Mouse (Mus musculus): ENCODE results near the gene Ascc2. TPM values are rescaled to one million over a fixed set of nuclear protein-coding genes. Genes with fewer than 3 reads are reported as not detected.
"Not testable (repeated sequence)": the region's sequence is repeated elsewhere in the genome, so short reads cannot be mapped to it uniquely, and the experiment has no call there.

The Ascc2 gene
- polyA plus RNA-seq, 1 experiment from 2014 or later: 32.2 TPM

GRCm38 (mm10) chr11:4691213-4691612 lies 53.7 kb downstream of the Ascc2 start:
- Histone ChIP-seq H3K27ac (replicated peaks) (no peak overlapping the region), H3K4me1 (no peaks in the 10 kb centered on the region), H3K36me3 (no peaks in the 10 kb centered on the region), H3K27me3 (ENCODE audit: low read depth, poor library complexity, severe bottlenecking) (no peaks in the 10 kb centered on the region), H3K9me3 (replicated peaks) (0 out of 2 replicates have a peak, but pooled peaks cover 3% of the 10 kb centered on the region), H3K4me3 (no peak overlapping the region)
- WGBS: 69% methylated on average over 10 of the region's 10 CpGs
- no peak for DNase-seq (ENCODE audit: low spot score)

- 0 out of 2 replicates have a peak, but pooled peaks cover 3% of the 10 kb centered on the region for H3K9me3 ChIP-seq (replicated peaks)
- 94% methylated on average over 11 of the region's 11 CpGs for WGBS
- H3K36me3 ChIP-seq: no peaks in the 10 kb centered on the region
Measured at GRCm38 (mm10) chr11:4692162-4692561, 54.6 kb downstream of the Ascc2 start.

GRCm38 (mm10) chr11:4697043-4697983 lies 59.8 kb downstream of the Ascc2 start:
- 70% methylated on average over 7 of the region's 7 CpGs for WGBS
- H3K27me3 ChIP-seq (ENCODE audit: low read depth, poor library complexity, severe bottlenecking): no peaks in the 10 kb centered on the region
- DNase-seq (ENCODE audit: low spot score): no peak

More at GRCm38 (mm10) chr11:4692162-4692561, 54.6 kb downstream of the Ascc2 start:
- H3K4me3 ChIP-seq: no peak overlapping the region
- DNase-seq (ENCODE audit: low spot score): no peak
- no peaks in the 10 kb centered on the region for H3K4me1 ChIP-seq
- H3K27me3 ChIP-seq (ENCODE audit: low read depth, poor library complexity, severe bottlenecking): no peaks in the 10 kb centered on the region
- no peak overlapping the region for H3K27ac ChIP-seq (replicated peaks)

GRCm38 (mm10) chr11:4700726-4701125 lies 63.2 kb downstream of the Ascc2 start:
- H3K27me3 ChIP-seq (ENCODE audit: low read depth, poor library complexity, severe bottlenecking): no peaks in the 10 kb centered on the region
- no peak for DNase-seq (ENCODE audit: low spot score)
- H3K36me3 ChIP-seq: peaks cover 29% of the 10 kb centered on the region
- H3K4me1 ChIP-seq: peaks cover 20% of the 10 kb centered on the region
- H3K4me3 ChIP-seq: no peak overlapping the region
- H3K27ac ChIP-seq (replicated peaks): no peak overlapping the region
- WGBS: 86% methylated on average over 8 of the region's 8 CpGs
- no peaks in the 10 kb centered on the region for H3K9me3 ChIP-seq (replicated peaks)

More at GRCm38 (mm10) chr11:4697043-4697983, 59.8 kb downstream of the Ascc2 start:
- Histone ChIP-seq H3K36me3 (peaks cover 26% of the 10 kb centered on the region), H3K4me3 (no peak overlapping the region), H3K9me3 (replicated peaks) (0 out of 2 replicates have a peak, but pooled peaks cover 3% of the 10 kb centered on the region), H3K27ac (replicated peaks) (no peak overlapping the region), H3K4me1 (no peaks in the 10 kb centered on the region)

- 7% methylated on average over 12 of the region's 12 CpGs for WGBS
- peaks cover 29% of the 10 kb centered on the region for H3K36me3 ChIP-seq
- no peaks in the 10 kb centered on the region for H3K9me3 ChIP-seq (replicated peaks)
- H3K27me3 ChIP-seq (ENCODE audit: low read depth, poor library complexity, severe bottlenecking): no peaks in the 10 kb centered on the region
- peaks cover 21% of the 10 kb centered on the region for H3K4me1 ChIP-seq
- DNase-seq (ENCODE audit: low spot score): no peak
- peak overlapping the region; percentile 89 for H3K27ac ChIP-seq (replicated peaks)
- peak overlapping the region; percentile 90 for H3K4me3 ChIP-seq
Measured at GRCm38 (mm10) chr11:4703688-4704071, 66.1 kb downstream of the Ascc2 start.

GRCm38 (mm10) chr11:4704072-4704964 lies 66.8 kb downstream of the Ascc2 start, which contains the start of the genes Uqcr10 and Zmat5:
TSS of gene Uqcr10 (minus strand) at chr11:4704342.
TSS of gene Zmat5 (plus strand) at chr11:4704678.
- DNase-seq (ENCODE audit: low spot score): peak; percentile 91
- Histone ChIP-seq H3K9me3 (replicated peaks) (no peaks in the 10 kb centered on the region), H3K4me3 (peak within 1 kb of the TSS; percentile 90), H3K27ac (replicated peaks) (peak within 1 kb of the TSS; percentile 89), H3K36me3 (peaks cover 29% of the 10 kb centered on the region), H3K27me3 (ENCODE audit: low read depth, poor library complexity, severe bottlenecking) (no peaks in the 10 kb centered on the region), H3K4me1 (peaks cover 21% of the 10 kb centered on the region)
- WGBS: under 1% methylated on average over 47 of the region's 47 CpGs

GRCm38 (mm10) chr11:4705178-4705577 lies 67.6 kb downstream of the Ascc2 start:
- H3K4me1 ChIP-seq: peaks cover 21% of the 10 kb centered on the region
- DNase-seq (ENCODE audit: low spot score): no peak
- 10% methylated on average over 4 of the region's 4 CpGs for WGBS
- no peaks in the 10 kb centered on the region for H3K9me3 ChIP-seq (replicated peaks)
- H3K36me3 ChIP-seq: peaks cover 24% of the 10 kb centered on the region
- H3K4me3 ChIP-seq: peak overlapping the region; percentile 90
- no peaks in the 10 kb centered on the region for H3K27me3 ChIP-seq (ENCODE audit: low read depth, poor library complexity, severe bottlenecking)
- peak overlapping the region; percentile 89 for H3K27ac ChIP-seq (replicated peaks)

GRCm38 (mm10) chr11:4710188-4710587 lies 72.6 kb downstream of the Ascc2 start:
- not testable (repeated sequence) for H3K4me1 ChIP-seq; H3K4me3 ChIP-seq; H3K9me3 ChIP-seq (replicated peaks); H3K27ac ChIP-seq (replicated peaks); H3K36me3 ChIP-seq; H3K27me3 ChIP-seq (ENCODE audit: low read depth, poor library complexity, severe bottlenecking); DNase-seq (ENCODE audit: low spot score)
- 88% methylated on average over 4 of the region's 4 CpGs for WGBS

GRCm38 (mm10) chr11:4712822-4713221 lies 75.3 kb downstream of the Ascc2 start:
- Histone ChIP-seq H3K9me3 (replicated peaks) (no peaks in the 10 kb centered on the region), H3K27ac (replicated peaks) (no peak overlapping the region), H3K36me3 (no peaks in the 10 kb centered on the region), H3K4me1 (no peaks in the 10 kb centered on the region), H3K4me3 (no peak overlapping the region), H3K27me3 (ENCODE audit: low read depth, poor library complexity, severe bottlenecking) (no peaks in the 10 kb centered on the region)
- DNase-seq (ENCODE audit: low spot score): no peak

- no peaks in the 10 kb centered on the region for H3K9me3 ChIP-seq (replicated peaks)
- H3K27me3 ChIP-seq (ENCODE audit: low read depth, poor library complexity, severe bottlenecking): no peaks in the 10 kb centered on the region
- no peak overlapping the region for H3K27ac ChIP-seq (replicated peaks)
- no peak overlapping the region for H3K4me3 ChIP-seq
- H3K36me3 ChIP-seq: no peaks in the 10 kb centered on the region
- no peaks in the 10 kb centered on the region for H3K4me1 ChIP-seq
- DNase-seq (ENCODE audit: low spot score): no peak
- 89% methylated on average over 4 of the region's 4 CpGs for WGBS
Measured at GRCm38 (mm10) chr11:4714727-4715126, 77.2 kb downstream of the Ascc2 start.

GRCm38 (mm10) chr11:4715596-4715995 lies 78.0 kb downstream of the Ascc2 start:
- no peaks in the 10 kb centered on the region for H3K27me3 ChIP-seq (ENCODE audit: low read depth, poor library complexity, severe bottlenecking)
- H3K4me1 ChIP-seq: no peaks in the 10 kb centered on the region
- H3K4me3 ChIP-seq: no peak overlapping the region
- no peak for DNase-seq (ENCODE audit: low spot score)
- no peak overlapping the region for H3K27ac ChIP-seq (replicated peaks)
- H3K9me3 ChIP-seq (replicated peaks): no peaks in the 10 kb centered on the region
- no peaks in the 10 kb centered on the region for H3K36me3 ChIP-seq
- WGBS: 93% methylated on average over 4 of the region's 4 CpGs

- no peaks in the 10 kb centered on the region for H3K36me3 ChIP-seq
- no peak overlapping the region for H3K4me3 ChIP-seq
- H3K4me1 ChIP-seq: peaks cover 5% of the 10 kb centered on the region; the same call in 1 of the 2 replicates
- H3K27me3 ChIP-seq (ENCODE audit: low read depth, poor library complexity, severe bottlenecking): no peaks in the 10 kb centered on the region
- H3K27ac ChIP-seq (replicated peaks): no peak overlapping the region
- H3K9me3 ChIP-seq (replicated peaks): no peaks in the 10 kb centered on the region
- 89% methylated on average over 5 of the region's 5 CpGs for WGBS
- no peak for DNase-seq (ENCODE audit: low spot score)
Measured at GRCm38 (mm10) chr11:4716530-4717236, 79.1 kb downstream of the Ascc2 start.

All from midbrain, embryonic 10.5 days (tissue).